Mouse (Mus musculus) intestine, postnatal 0 days (tissue): Measurements from ENCODE around the gene Ttc23. TPM values are rescaled to one million over a fixed set of nuclear protein-coding genes. Genes with fewer than 3 reads are reported as not detected.

Experiments
- ATAC-seq: fragments of 200-750 bp; cut with Nextera tagmentation; 2 replicates; pipeline ENCODE4 v1.8.0; 2017; ENCODE audit warnings: mild to moderate bottlenecking, moderate TSS enrichment, moderate library complexity
- H3K27ac ChIP-seq: fragments of 300-500 bp; sonication (generic); 2 replicates; pipeline ENCODE4 v1.5.1; 2014; ENCODE audit warnings: mild to moderate bottlenecking, low read depth, low read length, moderate library complexity
- H3K27me3 ChIP-seq: fragments of 300-500 bp; sonication (generic); replicated peaks from 2 replicates; pipeline ENCODE4 v1.6.1; 2014; ENCODE audit warnings: low read length, mixed read lengths; ENCODE audit not compliant: control insufficient read depth, insufficient read depth
- H3K36me3 ChIP-seq: fragments of 300-500 bp; sonication (generic); 2 replicates; pipeline ENCODE4 v1.6.1; 2014; ENCODE audit warnings: mild to moderate bottlenecking, moderate library complexity; ENCODE audit not compliant: control insufficient read depth, insufficient read depth
- H3K4me1 ChIP-seq: fragments of 300-500 bp; sonication (generic); replicated peaks from 2 replicates; pipeline ENCODE4 v1.6.1; 2014; ENCODE audit warnings: antibody characterized with exemption, low read length, mixed read lengths; ENCODE audit not compliant: control insufficient read depth, insufficient read depth
- H3K4me2 ChIP-seq: fragments of 300-500 bp; sonication (generic); replicated peaks from 2 replicates; pipeline ENCODE4 v1.6.1; 2014; ENCODE audit warnings: low read depth, mild to moderate bottlenecking, moderate library complexity
- H3K4me3 ChIP-seq: fragments of 300-500 bp; sonication (generic); 2 replicates; pipeline ENCODE4 v1.5.1; 2014; ENCODE audit warnings: low read depth, low read length
- H3K9ac ChIP-seq: fragments of 300-500 bp; sonication (generic); 2 replicates; pipeline ENCODE4 v1.6.1; 2014; ENCODE audit warnings: mild to moderate bottlenecking, low read depth, low read length
- H3K9me3 ChIP-seq: fragments of 300-500 bp; sonication (generic); 2 replicates; pipeline ENCODE4 v1.6.1; 2016; ENCODE audit warnings: mixed run types; ENCODE audit not compliant: control insufficient read depth
- CTCF ChIP-seq: sonication (generic); IDR thresholded peaks from 2 replicates; pipeline ENCODE4 v1.5.1; 2016; ENCODE audit warnings: low read depth, mild to moderate bottlenecking, control low read depth, antibody characterized with exemption, moderate library complexity
- WGBS: fragments of 180-500 bp; shearing (Covaris S2); extraction: QIAGEN DNeasy Blood & Tissue Kit; methylation state at CpG from one replicate; pipeline ENCODE4 v1.1.7; 2014; 5-methylcytosine and 5-hydroxymethylcytosine counted together
- microRNA-seq: library from miRNA; unstranded; fragments of <30 nt; microRNA quantifications from one replicate; pipeline ENCODE4, GENCODE M21; 2016
- polyA plus RNA-seq: library from polyadenylated mRNA; unstranded; fragments of >200 nt; fragmentation: Nextera tagmentation; extraction: Ambion mirVana; gene quantifications from 2 replicates; pipeline ENCODE4 v1.2.1, GENCODE M21; 2015

Gene Ttc23
- polyA plus RNA-seq, 1 experiment from 2014 or later: 8.6 TPM

DNA sequence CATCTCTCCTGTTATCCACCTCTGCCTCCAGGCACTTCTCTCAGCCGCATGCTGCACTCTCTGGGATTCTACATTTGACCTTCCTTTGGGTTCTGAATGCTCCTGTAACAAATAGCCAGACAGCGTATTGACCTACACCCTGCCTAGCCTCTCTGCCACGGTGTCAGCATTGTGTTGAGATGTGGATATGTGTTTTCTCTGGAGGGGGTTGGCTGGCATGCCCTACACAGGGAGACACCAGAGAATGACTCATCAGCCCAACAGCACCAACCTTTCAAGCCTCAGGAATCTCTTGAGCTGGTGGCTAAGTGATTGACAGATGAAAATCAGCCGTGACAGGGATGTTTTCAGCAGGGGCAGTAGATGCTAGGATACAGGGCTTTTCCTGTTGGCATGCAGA, 153.8 kb downstream of the Ttc23 start:
- Histone ChIP-seq H3K4me2 (no peak overlapping the region), H3K9me3 (no peaks in the 10 kb centered on the region), H3K36me3 (no peaks in the 10 kb centered on the region), H3K4me3 (no peak overlapping the region), H3K27ac (no peak overlapping the region), H3K9ac (no peak overlapping the region), H3K4me1 (0 out of 2 replicates have a peak, but pooled peaks cover 3% of the 10 kb centered on the region), H3K27me3 (no peaks in the 10 kb centered on the region)
- whole genome bisulfite sequencing: 74% methylated on average over 4 of the region's 4 CpGs
- no peak for TF ChIP-seq CTCF
- no peak for ATAC-seq

- WGBS: 15% methylated on average over 28 of the region's 28 CpGs
- no peaks in the 10 kb centered on the region for H3K4me1 ChIP-seq
- peak overlapping the region; percentile 32 for H3K4me3 ChIP-seq
- ATAC-seq: peak; percentile 76
- no peaks in the 10 kb centered on the region for H3K36me3 ChIP-seq
- peak overlapping the region; percentile 60 for H3K4me2 ChIP-seq
- no peak overlapping the region for H3K9ac ChIP-seq
- no peaks in the 10 kb centered on the region for H3K9me3 ChIP-seq
- H3K27ac ChIP-seq: no peak overlapping the region
- peak; percentile 98 for TF ChIP-seq CTCF
- H3K27me3 ChIP-seq: no peaks in the 10 kb centered on the region
These were observed 156.0 kb downstream of the Ttc23 start for GRCm38 (mm10) chr7:67803015-67803856.

GRCm38 (mm10) chr7:67803857-67804215, 156.6 kb downstream of the Ttc23 start:
- no peak overlapping the region for H3K9ac ChIP-seq
- TF ChIP-seq CTCF: no peak
- no peaks in the 10 kb centered on the region for H3K4me1 ChIP-seq
- H3K27ac ChIP-seq: no peak overlapping the region
- WGBS: 17% methylated on average over 13 of the region's 13 CpGs
- H3K4me2 ChIP-seq: peak overlapping the region; percentile 60
- no peaks in the 10 kb centered on the region for H3K9me3 ChIP-seq
- H3K36me3 ChIP-seq: no peaks in the 10 kb centered on the region
- ATAC-seq: peak; percentile 25; the same call in 1 of the 2 replicates
- H3K27me3 ChIP-seq: no peaks in the 10 kb centered on the region
- H3K4me3 ChIP-seq: peak overlapping the region; percentile 32

Small RNAs within 50 kb of the gene (microRNA-seq; reads per million reads assigned to microRNA genes)
- not detected for gene Gm23844

Other genes starting within 250 kb of the Ttc23 start
- 16.1 and 17.2 TPM in 2 replicates for gene Lrrc28, start 2.1 kb upstream of the Ttc23 start, polyA plus RNA-seq
- gene Synm, start 112.3 kb downstream of the Ttc23 start, polyA plus RNA-seq: 12.6 and 14.8 TPM in 2 replicates